Mouse (Mus musculus) cortical plate, adult 2 months (tissue): Measurements from ENCODE around the gene 1500009C09Rik. TPM values are rescaled to one million over a fixed set of nuclear protein-coding genes. Genes with fewer than 3 reads are reported as not detected.

Source experiments
- H3K27ac ChIP-seq: fragments of 200-500 bp; 2 replicates; pipeline ENCODE4 v1.5.1; 2012; ENCODE audit warnings: low read length, control low read depth, inconsistent platforms; ENCODE audit not compliant: insufficient read depth
- H3K4me1 ChIP-seq: fragments of 200-500 bp; 2 replicates; pipeline ENCODE4 v1.6.1; 2011; ENCODE audit warnings: low read length; ENCODE audit not compliant: control insufficient read depth, insufficient read depth
- H3K4me3 ChIP-seq: fragments of 200-500 bp; 2 replicates; pipeline ENCODE4 v1.5.1; 2011; ENCODE audit warnings: mild to moderate bottlenecking, low read length, control low read depth; ENCODE audit not compliant: insufficient read depth
- CTCF ChIP-seq: fragments of 200-500 bp; IDR thresholded peaks from 2 replicates; pipeline ENCODE4 v1.5.1; 2011; ENCODE audit warnings: mild to moderate bottlenecking, control low read depth, low read length; ENCODE audit not compliant: insufficient read depth; ENCODE audit errors: extremely low read depth
- POLR2A ChIP-seq: fragments of 200-500 bp; IDR thresholded peaks from 2 replicates; pipeline ENCODE4 v1.6.1; 2011; ENCODE audit warnings: mild to moderate bottlenecking, low read length, control low read depth; ENCODE audit not compliant: insufficient read depth; ENCODE audit errors: extremely low read depth
- polyA plus RNA-seq: library from polyadenylated mRNA; depleted of rRNA; stranded (reverse); fragments of >200 nt; gene quantifications from 2 replicates; pipeline ENCODE4 v1.2.3, GENCODE M21; 2012

Gene 1500009C09Rik
- polyA plus RNA-seq, 1 experiment, result 155 TPM

DNA sequence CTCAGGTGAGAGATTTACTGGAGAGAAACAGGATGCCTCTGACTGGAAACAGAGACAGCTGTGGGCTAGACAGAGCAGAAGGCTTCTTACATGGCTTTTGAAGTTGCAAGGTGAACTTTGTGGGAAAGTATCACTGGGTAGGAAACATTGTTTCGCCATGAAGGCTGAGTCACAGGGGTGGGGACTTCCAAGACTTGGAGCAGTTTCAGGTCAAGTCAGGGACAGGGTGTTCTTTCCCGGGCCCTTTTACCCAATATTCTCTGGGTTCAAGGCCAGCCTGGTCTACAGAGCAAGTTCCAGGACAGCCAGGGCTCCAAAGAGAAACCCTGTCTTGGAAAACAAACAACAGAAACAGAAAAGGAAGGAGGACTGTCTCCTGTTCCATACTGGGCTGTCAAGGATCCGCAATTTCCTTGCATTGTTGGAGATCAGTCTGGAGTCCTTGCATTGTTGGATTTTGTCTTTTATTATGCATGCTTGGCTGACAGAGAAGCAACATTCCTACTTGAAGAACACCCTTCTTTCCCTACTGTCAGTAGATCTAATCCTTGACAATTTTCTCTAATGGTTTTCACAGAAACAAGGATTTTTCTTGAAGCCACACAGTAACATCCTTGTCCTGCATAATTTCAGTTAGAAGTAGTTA, 4.9 kb upstream of the 1500009C09Rik start:
- TF ChIP-seq POLR2A, result no peak
- no peak for TF ChIP-seq CTCF
- Histone ChIP-seq H3K4me3 (no peak overlapping the region), H3K4me1 (no peaks in the 10 kb centered on the region), H3K27ac (no peak overlapping the region)

DNA sequence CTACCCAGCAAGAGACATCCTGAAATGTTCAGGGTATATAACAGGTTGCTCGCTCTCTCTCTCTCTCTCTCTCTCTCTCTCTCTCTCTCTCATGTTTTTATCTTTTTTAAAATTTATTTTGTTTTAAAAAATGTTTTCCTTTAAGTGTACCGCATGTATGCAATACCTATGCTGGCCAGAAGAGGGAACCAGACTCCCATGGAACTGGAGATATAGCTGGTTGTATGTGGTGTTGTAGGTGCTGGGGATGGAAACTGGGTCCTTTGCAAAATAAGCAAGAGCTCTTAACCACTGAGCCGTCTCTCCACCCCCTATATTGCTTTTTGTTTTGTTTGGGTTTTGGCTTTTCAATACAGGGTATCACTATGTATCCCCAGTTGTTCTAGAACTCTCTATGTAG, 618 bp upstream of the 1500009C09Rik start:
- TF ChIP-seq POLR2A (no peak), CTCF (0 out of 2 replicates have a peak, but pooled peaks have one; percentile 7)
- no peak overlapping the region for H3K4me3 ChIP-seq
- H3K4me1 ChIP-seq, result peaks cover 3% of the 10 kb centered on the region; the same call in 1 of the 2 replicates
- no peak overlapping the region for H3K27ac ChIP-seq

- TF ChIP-seq CTCF, result peak; percentile 66
- no peak for TF ChIP-seq POLR2A
- peak overlapping the region; percentile 74 for H3K27ac ChIP-seq
- H3K4me3 ChIP-seq, result peak overlapping the region; percentile 76
- H3K4me1 ChIP-seq, result peaks cover 3% of the 10 kb centered on the region; the same call in 1 of the 2 replicates
These were observed 3.1 kb downstream of the 1500009C09Rik start for GRCm38 (mm10) chr15:82255248-82255647.

DNA sequence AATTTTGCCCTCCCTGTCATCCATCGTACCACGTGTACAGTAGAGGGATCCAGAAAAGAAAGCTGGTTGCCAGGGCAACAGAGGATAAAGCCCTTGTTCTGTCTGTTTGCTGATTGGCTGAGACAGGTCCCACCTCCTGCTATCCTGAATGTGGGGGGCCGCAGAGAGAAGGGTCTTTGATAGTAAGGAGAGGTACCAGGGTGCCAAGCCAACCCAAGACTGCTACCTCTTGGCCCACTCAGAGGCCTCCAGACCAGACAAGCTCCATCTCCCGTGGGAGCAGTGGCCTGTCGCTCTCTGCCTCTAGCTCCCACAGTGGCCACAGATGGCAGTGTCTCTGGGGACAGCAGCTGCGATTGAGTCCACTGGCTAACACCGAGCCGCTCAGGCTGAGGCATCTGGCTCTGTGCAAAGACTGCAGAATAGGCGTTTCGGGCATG, 3.8 kb downstream of the 1500009C09Rik start:
- Histone ChIP-seq H3K27ac (peak overlapping the region; percentile 74), H3K4me3 (peak overlapping the region; percentile 76), H3K4me1 (peaks cover 3% of the 10 kb centered on the region; the same call in 1 of the 2 replicates)
- TF ChIP-seq CTCF (peak; percentile 28), POLR2A (peak; percentile 77)

GRCm38 (mm10) chr15:82259510-82259909, 7.3 kb downstream of the 1500009C09Rik start:
- Histone ChIP-seq H3K4me1 (peaks cover 3% of the 10 kb centered on the region; the same call in 1 of the 2 replicates), H3K4me3 (no peak overlapping the region), H3K27ac (no peak overlapping the region)
- TF ChIP-seq POLR2A (no peak), CTCF (peak; percentile 98)

DNA sequence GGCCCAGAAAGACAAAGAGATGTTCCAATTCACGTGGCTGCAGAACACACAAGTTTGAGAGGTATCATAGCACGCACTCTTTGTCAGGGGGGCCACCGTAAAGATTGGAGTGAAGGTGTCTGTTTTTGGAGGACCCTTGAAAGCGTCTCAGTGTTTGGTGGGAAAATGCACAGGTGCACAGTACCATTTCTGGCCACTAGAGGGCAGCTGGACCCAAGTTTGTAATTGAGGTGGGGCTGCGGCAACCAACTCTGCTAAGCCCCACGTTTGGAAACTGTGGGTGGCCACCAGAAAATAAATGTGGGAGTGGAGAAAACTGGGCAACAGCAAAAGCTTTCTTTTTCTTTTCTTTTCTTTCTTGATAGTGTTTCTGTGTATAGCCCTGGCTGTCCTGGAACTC, 14.2 kb downstream of the 1500009C09Rik start:
- H3K27ac ChIP-seq, result no peak overlapping the region
- TF ChIP-seq CTCF (peak; percentile 82), POLR2A (no peak)
- no peak overlapping the region for H3K4me3 ChIP-seq
- H3K4me1 ChIP-seq, result peaks cover 2% of the 10 kb centered on the region; the same call in 1 of the 2 replicates

DNA sequence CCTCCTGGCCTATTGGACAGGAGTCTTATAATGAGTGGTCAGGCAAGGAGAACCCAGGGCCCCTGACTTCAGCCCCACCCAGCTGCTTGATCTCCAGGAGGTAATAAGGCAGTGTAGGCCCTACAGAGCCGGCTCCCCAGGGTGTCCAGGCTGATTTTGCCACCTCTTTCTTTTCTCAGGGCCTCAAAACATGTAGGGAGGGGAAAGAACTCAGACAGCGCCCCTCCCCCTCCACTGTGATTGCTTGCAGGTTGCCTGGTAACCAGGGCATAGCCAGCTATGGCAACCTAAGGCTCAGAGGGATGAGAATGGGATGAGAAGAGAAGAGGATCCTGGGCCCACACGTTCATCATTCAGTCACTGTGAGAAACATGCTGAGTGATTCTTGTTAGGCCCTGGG, 16.0 kb downstream of the 1500009C09Rik start:
- Histone ChIP-seq H3K4me3 (no peak overlapping the region), H3K4me1 (peaks cover 2% of the 10 kb centered on the region; the same call in 1 of the 2 replicates), H3K27ac (no peak overlapping the region)
- no peak for TF ChIP-seq POLR2A
- no peak for TF ChIP-seq CTCF

- Histone ChIP-seq H3K4me3 (no peak overlapping the region), H3K4me1 (peaks cover 2% of the 10 kb centered on the region; the same call in 1 of the 2 replicates), H3K27ac (no peak overlapping the region)
- TF ChIP-seq POLR2A (no peak), CTCF (no peak)
These were observed 16.6 kb downstream of the 1500009C09Rik start for GRCm38 (mm10) chr15:82268783-82269182.

GRCm38 (mm10) chr15:82271201-82271600, 19.0 kb downstream of the 1500009C09Rik start:
- Histone ChIP-seq H3K27ac (no peak overlapping the region), H3K4me3 (no peak overlapping the region), H3K4me1 (peaks cover 2% of the 10 kb centered on the region; the same call in 1 of the 2 replicates)
- peak; percentile 97 for TF ChIP-seq CTCF
- no peak for TF ChIP-seq POLR2A

- no peak overlapping the region for H3K27ac ChIP-seq
- peaks cover 6% of the 10 kb centered on the region for H3K4me1 ChIP-seq
- no peak for TF ChIP-seq CTCF
- H3K4me3 ChIP-seq, result no peak overlapping the region
These were observed 20.1 kb downstream of the 1500009C09Rik start for GRCm38 (mm10) chr15:82272295-82272694.
